Mouse (Mus musculus) T-cell, adult 2 months (primary cell): ENCODE results near the gene Tspan8.
"Not testable (repeated sequence)": the region's sequence is repeated elsewhere in the genome, so short reads cannot be mapped to it uniquely, and the experiment has no call there.

Experiments
- DNase-seq: peaks from one replicate; pipeline ENCODE4 v3.0.0; 2022; ENCODE audit warnings: low spot score

Tspan8 gene

GRCm38 (mm10) chr10:115816511-115816910, at the start of gene Tspan8:
Tspan8 (plus strand) TSS chr10:115816832.
- no peak for DNase-seq

GRCm38 (mm10) chr10:115770032-115770431, 46.6 kb upstream of the Tspan8 start:
- no peak for DNase-seq

GRCm38 (mm10) chr10:115774451-115774850, 42.2 kb upstream of the Tspan8 start:
- no peak for DNase-seq

GRCm38 (mm10) chr10:115775945-115776905, 40.4 kb upstream of the Tspan8 start:
- no peak for DNase-seq

- no peak for DNase-seq
Measured at GRCm38 (mm10) chr10:115777366-115777765, 39.3 kb upstream of the Tspan8 start.

- no peak for DNase-seq
Measured at GRCm38 (mm10) chr10:115778624-115779023, 38.0 kb upstream of the Tspan8 start.

- no peak for DNase-seq
Measured at GRCm38 (mm10) chr10:115780239-115781016, 36.2 kb upstream of the Tspan8 start.

GRCm38 (mm10) chr10:115783232-115783631, 33.4 kb upstream of the Tspan8 start:
- no peak for DNase-seq

GRCm38 (mm10) chr10:115790788-115791187, 25.8 kb upstream of the Tspan8 start:
- no peak for DNase-seq

GRCm38 (mm10) chr10:115796072-115796788, 20.4 kb upstream of the Tspan8 start:
- DNase-seq = no peak

- no peak for DNase-seq
Measured at GRCm38 (mm10) chr10:115801464-115801863, 15.2 kb upstream of the Tspan8 start.

GRCm38 (mm10) chr10:115803013-115803412, 13.6 kb upstream of the Tspan8 start:
- not testable (repeated sequence) for DNase-seq

GRCm38 (mm10) chr10:115803765-115804164, 12.9 kb upstream of the Tspan8 start:
- DNase-seq = no peak

- no peak for DNase-seq
Measured at GRCm38 (mm10) chr10:115805987-115806386, 10.6 kb upstream of the Tspan8 start.

GRCm38 (mm10) chr10:115809169-115809568, 7.5 kb upstream of the Tspan8 start:
- no peak for DNase-seq

- no peak for DNase-seq
Measured at GRCm38 (mm10) chr10:115811519-115811918, 5.1 kb upstream of the Tspan8 start.

GRCm38 (mm10) chr10:115814878-115815277, 1.8 kb upstream of the Tspan8 start:
- no peak for DNase-seq

- DNase-seq = no peak
Measured at GRCm38 (mm10) chr10:115817056-115817724, 558 bp downstream of the Tspan8 start.

GRCm38 (mm10) chr10:115825289-115825688, 8.7 kb downstream of the Tspan8 start:
- DNase-seq = no peak

GRCm38 (mm10) chr10:115828872-115829271, 12.2 kb downstream of the Tspan8 start:
- DNase-seq = no peak

- DNase-seq = no peak
Measured at GRCm38 (mm10) chr10:115829696-115830095, 13.1 kb downstream of the Tspan8 start.

GRCm38 (mm10) chr10:115830726-115831125, 14.1 kb downstream of the Tspan8 start:
- no peak for DNase-seq
